Mouse (Mus musculus): ENCODE measurements around the gene Lmtk3. TPM values are rescaled to one million over a fixed set of nuclear protein-coding genes. Genes with fewer than 3 reads are reported as not detected.

Gene Lmtk3
- total RNA-seq (2014; fragmentation: Nextera tagmentation) (not detected in 2 replicates), total RNA-seq (2017) (not detected in 2 replicates)

DNA sequence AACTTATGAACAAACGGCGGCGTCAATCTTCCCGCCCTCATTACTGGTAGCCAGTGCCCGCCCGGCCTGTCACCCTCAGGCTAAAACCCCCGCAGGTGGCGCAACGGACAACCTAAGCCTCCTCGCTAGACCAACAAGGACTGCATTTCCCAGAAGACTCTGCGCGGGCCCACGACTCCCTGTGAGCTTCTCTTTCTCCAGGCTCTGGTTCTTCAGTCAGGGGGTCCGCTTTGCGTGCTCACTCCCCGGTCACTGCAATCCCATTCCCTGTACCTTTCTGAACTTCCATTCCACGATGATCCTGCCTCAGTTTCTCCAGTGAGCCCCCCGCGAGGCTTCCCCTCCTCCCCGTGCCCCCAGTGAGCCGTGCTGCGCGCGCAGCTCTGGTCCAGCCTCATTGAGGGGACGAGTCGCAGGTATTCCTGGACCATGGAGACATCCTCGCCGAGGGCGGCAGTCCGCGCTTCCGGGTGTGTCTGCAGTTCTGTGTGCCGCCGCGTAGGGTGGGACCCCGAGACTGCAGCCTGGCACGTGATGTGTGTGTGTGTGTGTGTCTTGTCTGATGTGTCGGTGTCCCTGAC is at the start of gene Lmtk3:
TSS of gene Lmtk3 (plus strand) at position 228 of the 581 bp plus-strand sequence.
- ATAC-seq (replicated peaks; ENCODE audit: poor library complexity, severe bottlenecking) = peak; percentile 67

DNA sequence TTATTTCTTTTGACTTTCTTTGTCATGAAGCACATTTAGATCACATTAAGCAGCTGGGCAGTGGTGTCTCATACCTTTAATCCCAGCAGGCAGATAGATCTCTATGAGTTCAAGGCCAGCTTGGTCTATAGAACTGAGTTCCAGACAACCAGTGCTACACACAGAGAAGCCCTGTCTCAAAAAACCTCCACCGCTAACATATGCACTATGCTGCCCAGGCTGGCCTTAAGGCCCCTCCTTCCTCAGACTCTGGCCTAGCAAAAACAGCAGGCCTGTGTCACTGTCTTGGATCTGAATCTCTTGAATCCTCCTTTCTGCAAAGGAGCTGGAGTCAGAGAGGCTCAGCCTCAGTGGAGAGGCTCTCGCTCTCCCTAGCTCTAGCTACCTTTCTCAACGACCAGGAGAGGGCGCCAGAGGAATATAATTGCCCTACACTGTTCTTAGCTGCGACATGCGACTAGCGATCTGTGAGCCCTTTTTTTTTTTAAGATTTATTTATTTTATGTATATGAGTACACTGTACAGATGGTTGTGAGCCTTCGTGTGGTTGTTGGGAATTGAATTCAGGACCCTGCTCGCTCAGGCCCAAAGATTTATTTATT is 44.3 kb upstream of the Lmtk3 start:
- ATAC-seq (replicated peaks; ENCODE audit: poor library complexity, severe bottlenecking) = peak; percentile 47

DNA sequence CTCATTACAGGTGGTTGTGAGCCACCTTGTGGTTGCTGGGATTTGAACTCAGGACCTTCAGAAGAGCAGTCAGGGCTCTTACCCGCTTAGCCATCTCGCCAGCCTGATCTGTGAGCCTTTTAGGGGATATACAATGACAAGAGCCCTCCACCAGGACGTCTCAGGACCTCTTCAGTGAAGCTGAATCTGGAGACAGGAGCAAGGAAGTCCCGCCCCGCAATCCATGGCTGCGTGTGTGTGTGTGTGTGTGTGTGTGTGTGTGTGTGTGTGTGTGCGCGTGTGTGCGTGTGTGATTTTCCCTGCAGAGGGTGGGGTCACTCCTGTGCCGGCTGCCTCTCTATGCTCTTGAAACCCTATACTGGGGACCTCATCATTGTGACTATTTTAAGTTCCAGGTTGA is 43.7 kb upstream of the Lmtk3 start:
- ATAC-seq (replicated peaks; ENCODE audit: poor library complexity, severe bottlenecking) = no peak

DNA sequence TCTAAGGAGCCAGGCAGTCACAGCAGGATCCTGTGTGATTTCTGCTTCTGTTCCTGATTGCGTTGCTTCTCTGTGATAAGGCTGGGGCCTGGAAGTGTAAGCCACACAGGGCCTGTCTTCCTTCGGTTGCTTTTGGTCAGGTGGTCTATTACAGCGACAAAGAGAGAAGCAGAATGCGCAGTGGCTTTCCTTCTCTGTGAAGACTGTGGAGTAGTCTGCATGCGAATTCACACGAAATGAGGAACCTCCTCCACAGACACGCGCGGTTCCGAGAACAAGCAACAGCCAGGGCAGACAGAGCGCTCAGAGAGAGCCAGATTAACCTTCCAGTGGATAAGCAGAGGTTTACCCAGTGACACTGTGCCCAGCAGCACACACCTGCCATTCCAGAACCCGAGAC is 42.2 kb upstream of the Lmtk3 start:
- peak; percentile 39 for ATAC-seq (replicated peaks; ENCODE audit: poor library complexity, severe bottlenecking)

DNA sequence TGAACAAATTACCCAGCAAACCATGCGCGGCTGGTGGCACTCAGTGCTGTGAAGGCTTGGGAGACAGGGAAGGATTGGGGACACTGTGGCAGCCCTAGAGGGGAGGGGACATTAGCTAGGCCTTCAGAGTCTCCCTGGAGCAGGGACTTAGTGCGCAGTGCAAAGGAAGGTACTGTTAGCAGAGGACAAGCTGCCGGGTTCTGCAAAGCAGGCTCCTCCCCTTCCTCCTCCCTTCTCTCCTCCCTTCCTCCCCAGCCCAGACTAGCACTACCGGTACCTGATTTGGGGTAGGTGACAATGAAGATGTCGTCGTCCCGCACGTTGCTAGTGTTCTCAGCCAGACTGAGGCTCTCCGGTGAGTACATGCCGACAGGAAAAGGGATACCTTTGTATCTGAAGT is 41.8 kb upstream of the Lmtk3 start:
- peak; percentile 71 for ATAC-seq (replicated peaks; ENCODE audit: poor library complexity, severe bottlenecking)

DNA sequence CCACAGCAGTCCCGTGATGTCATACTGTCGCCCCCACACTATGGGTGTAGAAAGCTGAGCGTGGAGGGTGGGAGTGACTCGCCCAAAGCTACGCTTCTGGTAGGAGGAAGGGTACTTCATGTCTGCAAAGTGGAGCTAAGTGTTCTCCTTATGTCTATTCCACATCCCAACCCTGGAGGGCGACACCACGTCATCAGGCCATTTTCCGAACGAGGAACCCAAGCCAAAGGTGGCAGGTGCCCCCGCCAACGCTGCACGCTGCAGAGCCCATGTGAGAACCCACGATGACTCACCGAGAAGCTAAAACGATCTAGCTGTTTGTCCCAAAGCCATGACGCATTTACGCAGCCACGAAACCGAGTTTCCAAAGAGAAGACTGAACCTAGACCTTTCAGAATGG is 41.2 kb upstream of the Lmtk3 start:
- peak; percentile 60 for ATAC-seq (replicated peaks; ENCODE audit: poor library complexity, severe bottlenecking)

DNA sequence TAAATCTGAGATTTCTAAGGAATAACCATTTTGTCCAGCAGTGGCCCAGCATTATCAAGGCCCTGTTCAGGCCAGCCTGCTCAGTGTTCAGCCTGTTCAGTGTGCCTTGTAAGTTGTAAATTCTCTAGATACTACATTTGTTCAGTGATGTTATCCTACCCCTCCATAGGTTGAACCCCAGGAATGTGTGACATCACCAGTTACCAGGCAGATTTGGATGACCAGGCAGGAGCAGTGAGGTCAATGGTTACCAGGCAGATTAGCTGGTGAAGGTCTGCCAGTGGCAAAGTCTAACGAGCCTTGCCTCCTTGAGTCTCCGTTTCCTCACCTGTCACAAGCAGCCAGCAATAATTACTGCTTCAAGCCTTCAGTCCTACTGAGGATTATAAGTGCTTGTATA is 39.2 kb upstream of the Lmtk3 start:
- peak; percentile 48 for ATAC-seq (replicated peaks; ENCODE audit: poor library complexity, severe bottlenecking)

DNA sequence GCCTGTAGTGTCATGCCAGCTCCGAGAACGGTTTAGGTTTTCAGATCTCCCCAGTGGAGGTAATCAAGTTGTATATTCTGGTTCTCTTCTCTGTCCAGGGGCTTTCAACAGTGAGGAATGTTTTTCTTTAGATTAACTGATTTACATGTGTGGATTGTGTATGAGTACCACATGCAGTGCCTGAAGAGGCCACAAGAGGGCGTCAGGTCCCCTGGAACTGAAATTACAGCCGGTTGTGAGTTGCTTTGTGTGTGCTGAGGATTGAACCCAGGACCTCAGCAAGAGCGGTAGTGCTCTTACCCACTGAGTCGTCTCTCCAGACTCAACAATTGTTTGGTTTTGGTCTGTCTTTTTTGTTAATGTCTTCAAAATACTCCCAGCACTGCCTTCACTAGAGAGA is 37.0 kb upstream of the Lmtk3 start:
- ATAC-seq (replicated peaks; ENCODE audit: poor library complexity, severe bottlenecking) = no peak

DNA sequence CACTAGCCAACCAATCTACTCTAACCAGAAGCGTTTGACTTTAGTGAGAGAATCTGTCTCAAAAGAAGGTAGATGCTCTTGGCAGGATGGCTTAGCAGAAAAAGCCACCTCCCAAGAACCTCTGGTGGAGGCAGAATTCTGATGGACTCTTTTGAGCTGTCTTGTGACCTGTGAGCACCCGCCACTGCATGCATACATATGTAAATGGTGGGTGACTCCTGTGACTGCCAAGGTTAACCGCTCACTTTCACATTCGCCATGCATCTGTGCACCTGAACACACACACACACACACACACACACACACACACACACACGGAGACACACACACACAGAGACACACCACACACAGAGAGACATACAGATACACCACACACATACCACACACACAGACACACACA is 36.1 kb upstream of the Lmtk3 start:
- ATAC-seq (replicated peaks; ENCODE audit: poor library complexity, severe bottlenecking) = no peak

DNA sequence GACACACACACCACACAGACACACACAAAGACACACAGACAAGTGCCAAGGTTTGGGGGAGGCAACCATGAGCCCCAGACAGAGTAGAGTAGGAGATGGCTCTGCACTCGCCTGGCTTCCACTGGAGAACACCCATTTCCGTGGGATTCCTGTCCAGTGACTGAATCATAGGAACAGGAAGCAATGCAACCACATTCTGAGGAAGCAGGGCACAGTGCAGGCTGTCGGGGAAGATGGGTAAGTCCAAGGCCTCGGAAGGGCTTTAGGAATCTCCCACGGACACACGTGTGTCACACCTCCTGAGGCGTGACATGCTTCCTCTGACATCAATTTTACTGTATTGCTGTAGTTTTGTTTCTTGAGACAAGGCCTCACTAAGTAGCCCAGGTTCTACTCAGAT is 35.4 kb upstream of the Lmtk3 start:
- ATAC-seq (replicated peaks; ENCODE audit: poor library complexity, severe bottlenecking) = no peak

DNA sequence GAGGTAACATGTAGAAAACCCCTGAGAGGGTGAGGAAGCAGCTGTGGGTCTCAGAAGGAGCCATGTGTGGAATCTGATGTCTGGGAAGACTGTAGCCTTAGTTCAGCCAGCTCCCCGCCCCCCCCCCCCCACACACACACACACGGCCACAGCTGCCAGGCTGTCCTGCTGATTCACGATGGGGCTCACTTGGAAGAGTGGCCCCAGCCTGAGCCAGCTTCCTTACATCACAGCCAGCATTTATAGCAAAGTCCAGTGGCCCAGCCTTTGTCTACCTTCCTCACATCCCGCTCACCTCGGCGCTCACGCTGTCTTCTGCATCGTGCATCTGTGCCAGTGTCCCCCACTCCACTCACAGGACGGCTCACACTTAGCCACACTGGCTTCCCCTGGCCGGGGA is 34.1 kb upstream of the Lmtk3 start:
- ATAC-seq (replicated peaks; ENCODE audit: poor library complexity, severe bottlenecking) = no peak

DNA sequence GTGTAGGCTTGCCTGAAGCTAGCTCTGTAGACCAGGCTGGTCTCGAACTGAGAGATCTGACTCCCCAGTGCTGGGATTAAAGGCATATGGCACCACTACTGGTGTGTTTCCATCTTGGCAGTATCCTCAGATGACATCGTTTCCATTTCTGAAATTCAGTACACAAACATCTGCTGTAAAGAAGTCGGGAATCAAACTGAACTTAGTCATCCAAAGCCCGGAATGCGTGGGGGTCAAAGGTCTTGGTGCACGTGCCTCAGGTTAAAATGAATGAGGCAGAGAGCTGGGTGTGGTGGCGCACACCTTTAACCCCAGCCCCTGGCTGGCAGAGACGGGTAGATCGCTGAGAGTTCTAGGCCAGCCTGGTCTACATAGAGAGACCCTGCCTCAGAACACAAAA is 33.4 kb upstream of the Lmtk3 start:
- ATAC-seq (replicated peaks; ENCODE audit: poor library complexity, severe bottlenecking) = no peak

DNA sequence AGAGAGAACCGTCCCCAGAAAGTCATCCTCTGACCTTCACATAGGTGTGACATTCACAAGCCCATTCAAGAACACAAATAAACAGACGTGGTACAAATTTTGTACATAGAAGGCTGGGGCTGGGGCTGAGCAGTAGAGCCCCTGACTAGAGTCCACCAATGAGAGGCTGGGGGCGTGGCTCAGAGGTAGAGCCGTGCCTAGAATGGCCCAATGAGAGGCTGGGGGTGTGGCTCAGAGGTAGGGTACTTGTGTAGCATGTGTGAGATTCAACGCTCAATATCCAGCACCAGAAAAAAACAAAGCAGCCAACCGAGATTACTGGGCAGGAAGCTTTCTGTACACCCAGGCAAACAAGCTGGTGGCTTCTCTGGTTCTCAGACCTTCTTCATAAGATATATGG is 27.8 kb upstream of the Lmtk3 start:
- ATAC-seq (replicated peaks; ENCODE audit: poor library complexity, severe bottlenecking) = no peak

DNA sequence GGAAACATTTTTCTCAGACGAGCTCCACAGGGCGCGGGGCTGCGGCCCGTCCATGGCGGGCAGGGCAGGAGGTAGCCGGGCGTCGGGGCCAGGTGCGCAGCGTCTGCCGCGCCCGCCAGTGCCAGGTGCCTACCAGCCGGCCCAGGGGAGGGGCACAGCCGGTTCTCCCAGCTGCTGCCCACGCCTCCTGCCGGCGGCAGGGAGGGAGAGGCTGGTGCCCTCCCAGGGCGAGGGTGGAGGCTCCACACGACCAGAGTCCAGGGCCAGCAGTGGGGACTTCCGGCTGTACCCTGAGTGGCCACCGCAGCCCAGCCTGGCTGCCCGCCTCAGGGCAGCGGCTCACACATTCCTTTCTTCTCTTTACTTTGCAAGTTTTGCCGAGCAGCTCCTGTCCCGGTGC is 24.1 kb upstream of the Lmtk3 start:
- ATAC-seq (replicated peaks; ENCODE audit: poor library complexity, severe bottlenecking) = no peak

DNA sequence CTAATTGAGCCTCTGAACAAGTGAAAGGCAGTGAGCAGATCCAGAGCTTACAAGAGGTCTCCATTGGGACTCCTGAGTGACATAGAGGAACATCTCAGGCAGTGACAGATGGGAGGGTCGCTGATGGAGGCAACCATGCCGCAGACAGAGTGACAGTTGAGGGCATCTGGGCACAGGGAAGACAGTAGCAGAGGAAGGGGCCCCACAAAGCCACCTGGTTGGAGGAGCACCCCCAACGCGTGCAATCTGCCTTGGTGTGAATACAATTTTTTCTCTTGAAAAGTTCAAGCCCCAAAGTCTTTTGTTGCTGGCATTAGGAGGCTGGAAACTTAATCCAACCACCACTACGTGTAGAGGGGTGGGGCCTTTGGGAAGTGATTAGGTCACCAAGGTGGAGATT is 23.4 kb upstream of the Lmtk3 start:
- ATAC-seq (replicated peaks; ENCODE audit: poor library complexity, severe bottlenecking) = no peak

DNA sequence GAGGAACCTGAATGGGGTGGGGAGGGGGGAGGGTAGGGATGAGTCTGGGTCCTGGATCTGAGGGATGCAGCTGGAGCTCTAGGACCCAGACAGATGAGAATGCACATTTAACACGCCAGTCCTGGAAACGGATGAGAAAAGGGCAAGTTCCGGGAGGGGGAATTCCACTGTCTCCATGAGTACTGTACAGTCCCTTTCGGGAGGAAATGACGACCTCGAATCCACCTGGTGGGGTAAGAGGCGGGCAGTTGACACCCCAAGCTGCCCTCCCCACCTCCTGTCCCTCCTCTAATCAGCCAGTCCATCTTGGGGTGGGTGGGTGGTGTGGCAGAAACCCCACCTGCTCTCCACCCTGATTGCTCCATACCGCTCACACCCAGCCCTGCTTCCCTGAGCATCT is 17.5 kb upstream of the Lmtk3 start:
- no peak for ATAC-seq (replicated peaks; ENCODE audit: poor library complexity, severe bottlenecking)

DNA sequence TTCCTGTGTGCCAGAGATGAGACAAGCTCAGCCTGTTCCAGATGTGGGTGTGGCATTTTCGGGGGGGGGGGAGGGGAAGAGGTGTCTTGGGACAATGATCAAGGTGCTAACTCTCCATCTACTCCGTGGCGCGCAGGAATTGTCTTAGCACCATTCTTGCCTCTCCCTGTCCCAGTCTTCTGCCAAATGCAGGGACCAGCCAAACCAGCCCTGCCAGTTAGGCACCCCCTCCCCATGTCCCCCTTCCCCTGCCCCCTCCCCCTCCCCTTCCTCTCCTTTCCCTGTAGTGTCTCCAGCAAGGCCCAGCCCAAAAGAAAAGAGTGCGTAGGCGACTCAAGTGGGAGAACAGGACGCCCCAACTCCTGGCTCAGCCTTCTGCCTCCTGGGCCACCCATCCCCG is 16.8 kb upstream of the Lmtk3 start:
- no peak for ATAC-seq (replicated peaks; ENCODE audit: poor library complexity, severe bottlenecking)

DNA sequence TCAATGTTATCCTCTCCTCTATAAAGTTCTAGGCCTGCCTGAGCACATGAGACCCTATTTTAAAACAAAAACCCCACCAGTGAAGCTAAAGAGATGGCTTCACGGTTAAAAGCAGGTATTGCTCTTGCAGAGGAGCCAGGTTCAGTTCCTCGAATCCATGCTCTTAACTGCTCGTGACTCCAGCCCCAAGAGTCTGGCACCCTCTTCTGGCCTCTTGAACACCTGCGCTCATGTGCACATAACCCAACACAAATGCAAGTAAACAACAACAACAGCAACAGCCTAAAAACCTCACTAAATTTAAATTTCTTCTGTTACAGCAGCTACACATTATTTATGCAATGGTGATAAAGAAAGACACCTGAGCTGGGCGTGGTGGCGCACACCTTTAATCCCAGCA is 16.0 kb upstream of the Lmtk3 start:
- no peak for ATAC-seq (replicated peaks; ENCODE audit: poor library complexity, severe bottlenecking)

DNA sequence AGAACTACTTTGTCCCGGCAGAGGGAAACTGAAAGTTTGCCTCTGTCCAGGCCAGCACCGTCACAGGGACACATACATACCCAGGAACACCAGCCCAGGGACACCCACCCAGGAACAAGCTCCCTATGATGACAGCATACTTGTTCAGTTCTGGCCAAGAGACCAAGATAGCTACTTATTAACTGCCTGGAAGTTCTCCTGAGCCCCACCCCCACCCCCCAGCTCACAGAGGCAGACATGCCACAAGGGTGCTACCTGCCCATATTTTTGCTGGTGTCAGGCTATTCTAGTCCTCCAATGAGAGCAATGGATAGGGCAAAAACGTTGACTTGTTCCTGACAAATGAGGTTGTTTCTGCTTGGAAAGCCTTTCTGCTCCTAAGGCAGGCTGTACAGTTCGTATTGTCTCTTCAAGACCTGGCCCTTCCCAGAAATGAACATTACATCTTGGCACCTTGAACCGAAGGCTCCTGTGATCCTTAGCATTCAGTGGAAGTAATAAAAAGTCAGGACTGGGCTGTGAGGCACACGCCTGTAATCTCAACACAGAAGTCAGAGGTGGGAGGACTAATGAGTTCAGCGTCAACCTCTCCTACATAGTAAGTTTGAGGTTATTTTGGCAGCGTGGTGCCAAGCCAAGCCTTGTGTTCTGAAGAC is 13.0 kb upstream of the Lmtk3 start:
- ATAC-seq (replicated peaks; ENCODE audit: poor library complexity, severe bottlenecking) = no peak

DNA sequence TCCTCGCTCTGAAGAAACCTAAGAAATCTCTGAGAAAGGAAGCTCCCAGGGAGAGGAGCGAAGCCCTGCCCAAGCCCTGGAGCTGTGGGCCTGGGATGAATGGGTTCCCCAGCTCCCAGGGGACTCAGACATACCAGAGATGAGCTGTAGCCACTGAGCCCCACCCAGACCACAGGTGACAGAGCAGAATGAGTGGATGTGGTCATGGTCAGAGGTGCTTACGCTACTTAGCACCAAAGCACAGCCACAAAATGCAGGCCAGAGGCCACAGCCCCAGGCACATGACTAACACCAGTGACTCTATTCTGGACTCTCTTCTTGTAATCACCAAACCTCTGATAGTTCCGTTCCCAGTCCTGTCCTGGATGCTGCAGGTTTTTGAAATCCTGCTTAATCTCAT is 12.4 kb upstream of the Lmtk3 start:
- ATAC-seq (replicated peaks; ENCODE audit: poor library complexity, severe bottlenecking) = no peak

DNA sequence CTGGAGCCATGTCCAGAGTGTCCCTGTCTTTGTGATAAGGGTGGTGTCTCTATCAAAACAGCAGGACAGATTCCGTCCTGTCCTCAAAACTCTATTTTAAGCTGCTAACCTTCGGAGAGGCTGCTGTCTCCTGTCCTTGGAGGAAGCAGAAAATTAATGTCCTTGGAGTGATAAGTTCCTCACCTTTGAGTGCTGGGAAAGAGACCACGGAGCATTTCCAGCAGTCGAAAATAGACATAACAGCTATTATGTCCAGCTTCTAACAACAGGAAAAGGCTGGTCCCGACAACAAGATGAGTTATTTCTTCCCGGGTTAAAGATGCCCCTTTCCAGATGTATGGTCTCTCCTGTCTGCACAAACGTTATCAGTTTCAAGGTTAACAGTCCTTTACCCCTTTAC is 8.3 kb upstream of the Lmtk3 start:
- no peak for ATAC-seq (replicated peaks; ENCODE audit: poor library complexity, severe bottlenecking)

DNA sequence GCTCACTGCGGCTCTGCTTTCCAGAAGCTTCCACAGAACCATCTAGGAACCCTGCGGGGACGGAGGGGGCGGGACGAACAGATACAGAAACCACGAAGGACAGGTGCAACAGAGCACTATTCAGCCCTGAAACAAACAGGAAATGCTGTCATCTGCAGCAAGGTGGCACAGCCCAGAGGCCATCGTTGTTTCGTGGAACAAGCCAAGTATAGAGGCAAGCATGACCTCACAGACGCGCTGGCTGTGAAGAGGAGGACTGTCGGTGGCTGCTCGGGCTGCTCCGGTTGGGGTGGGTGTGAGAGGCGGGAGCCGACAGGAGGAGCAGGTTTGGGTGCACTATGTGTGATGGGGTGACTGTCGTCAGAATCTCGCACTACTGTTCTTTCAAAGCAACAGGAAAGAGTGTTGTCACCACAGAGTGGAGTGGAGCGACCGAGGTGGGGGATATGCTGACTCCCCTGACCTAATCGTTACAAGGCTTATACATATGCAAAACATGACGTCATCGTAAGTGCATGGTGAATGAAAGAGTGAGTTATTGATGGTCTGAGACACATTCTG is 4.4 kb upstream of the Lmtk3 start:
- ATAC-seq (replicated peaks; ENCODE audit: poor library complexity, severe bottlenecking) = peak; percentile 36

All from granulocyte monocyte progenitor cell, adult 5-6 weeks (primary cell).